Mouse (Mus musculus) heart, adult 18-20 months (tissue): ENCODE data around the gene Slc25a16. TPM values are rescaled to one million over a fixed set of nuclear protein-coding genes. Genes with fewer than 3 reads are reported as not detected.

Experiments used
- DNase-seq, 2 experiments: peaks; one replicate each; pipeline ENCODE4 v3.0.0; 2021 to 2022; ENCODE audit warnings: mixed read lengths in 1 of 2
- long read RNA-seq, 2 experiments: library from polyadenylated mRNA; stranded (forward); transcript quantifications; one replicate each; pipeline ENCODE4 v2.0.0; 2021
- total RNA-seq, 2 experiments: library from RNA; stranded (reverse); gene quantifications; 2 replicates each; pipeline ENCODE4 v1.2.3; 2021

Gene Slc25a16
- 10 to 100 TPM; 22.4 to 24.6 TPM for total RNA-seq
- long read RNA-seq, experiment 1, transcript Slc25a16-201 (9 exons, 3,145 nt), result major isoform, 29 of 33 reads
- long read RNA-seq, experiment 1, partial matches to known transcripts, result 1 of 33 reads
- long read RNA-seq, experiment 1, other reads (novel, unspliced or antisense), result 3 of 33 reads
- long read RNA-seq, experiment 2, transcript Slc25a16-201 (9 exons, 3,145 nt), result major isoform, 11 of 15 reads
- long read RNA-seq, experiment 2, partial matches to known transcripts, result 0 of 15 reads
- long read RNA-seq, experiment 2, other reads (novel, unspliced or antisense), result 4 of 15 reads

GRCm38 (mm10) chr10:62919925-62920765 lies at the start of gene Slc25a16:
Slc25a16 (plus strand) TSS chr10:62920633.
- peak; percentile 92 to 93 for DNase-seq

- DNase-seq, result no peak
Observed at GRCm38 (mm10) chr10:62874828-62875227, 45.6 kb upstream of the Slc25a16 start.

GRCm38 (mm10) chr10:62875565-62875964 lies 44.9 kb upstream of the Slc25a16 start:
- no peak for DNase-seq

GRCm38 (mm10) chr10:62878056-62878455 lies 42.4 kb upstream of the Slc25a16 start:
- DNase-seq, result no peak

GRCm38 (mm10) chr10:62881211-62881610 lies 39.2 kb upstream of the Slc25a16 start:
- no peak for DNase-seq

GRCm38 (mm10) chr10:62883933-62884372 lies 36.5 kb upstream of the Slc25a16 start:
- DNase-seq, result no peak

- DNase-seq, result no peak
Observed at GRCm38 (mm10) chr10:62884517-62884916, 35.9 kb upstream of the Slc25a16 start.

- no peak for DNase-seq
Observed at GRCm38 (mm10) chr10:62885460-62885859, 35.0 kb upstream of the Slc25a16 start.

- DNase-seq, result peak in 1 of 2 experiments; percentile 34
Observed at GRCm38 (mm10) chr10:62885969-62886798, 34.2 kb upstream of the Slc25a16 start.

GRCm38 (mm10) chr10:62886799-62887591 lies 33.4 kb upstream of the Slc25a16 start:
- DNase-seq, result peak; percentile 21 to 64

GRCm38 (mm10) chr10:62891025-62891424 lies 29.4 kb upstream of the Slc25a16 start:
- DNase-seq, result no peak

- DNase-seq, result no peak
Observed at GRCm38 (mm10) chr10:62892549-62893232, 27.7 kb upstream of the Slc25a16 start.

- no peak for DNase-seq
Observed at GRCm38 (mm10) chr10:62893356-62893884, 27.0 kb upstream of the Slc25a16 start.

- DNase-seq, result no peak
Observed at GRCm38 (mm10) chr10:62894447-62894846, 26.0 kb upstream of the Slc25a16 start.

- DNase-seq, result no peak
Observed at GRCm38 (mm10) chr10:62895386-62895785, 25.0 kb upstream of the Slc25a16 start.

- no peak for DNase-seq
Observed at GRCm38 (mm10) chr10:62896035-62896434, 24.4 kb upstream of the Slc25a16 start.

GRCm38 (mm10) chr10:62896774-62897173 lies 23.7 kb upstream of the Slc25a16 start:
- no peak for DNase-seq

GRCm38 (mm10) chr10:62897437-62897836 lies 23.0 kb upstream of the Slc25a16 start:
- DNase-seq, result no peak

GRCm38 (mm10) chr10:62898061-62898460 lies 22.4 kb upstream of the Slc25a16 start:
- DNase-seq, result no peak

- no peak for DNase-seq
Observed at GRCm38 (mm10) chr10:62900144-62900543, 20.3 kb upstream of the Slc25a16 start.

- no peak for DNase-seq
Observed at GRCm38 (mm10) chr10:62901826-62902225, 18.6 kb upstream of the Slc25a16 start.
